Mouse (Mus musculus) lung, postnatal 0 days (tissue): ENCODE data around the gene Ino80d.

Experiments used
- CTCF ChIP-seq: IDR thresholded peaks from 2 replicates; pipeline ENCODE4 v1.5.1; 2016; ENCODE audit warnings: antibody characterized with exemption, mild to moderate bottlenecking
- EP300 ChIP-seq: IDR thresholded peaks from 2 replicates; pipeline ENCODE4 v1.6.1; 2016; ENCODE audit warnings: antibody characterized with exemption, mild to moderate bottlenecking, control low read depth

DNA sequence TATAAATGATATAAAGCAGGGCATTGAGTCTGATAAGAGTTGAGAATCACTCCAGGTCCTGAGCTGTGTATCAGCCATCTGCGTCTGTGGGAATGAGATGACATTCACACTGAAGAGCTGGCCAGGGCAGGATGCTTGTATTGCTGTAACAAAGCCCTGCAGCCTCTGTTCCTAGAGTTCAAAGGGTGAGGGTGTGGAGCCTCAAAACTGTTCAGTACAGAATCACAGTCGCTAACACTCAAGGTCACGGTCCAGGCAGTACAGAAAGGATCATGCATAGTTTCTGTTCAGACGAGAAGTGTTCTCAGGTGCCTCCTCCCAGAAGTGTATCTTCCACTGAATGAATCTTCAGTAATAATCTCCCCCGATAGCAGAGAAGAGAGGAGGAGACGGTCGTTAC lies 203.0 kb downstream of the Ino80d start:
- TF ChIP-seq CTCF (no peak), EP300 (no peak)
